Mouse (Mus musculus) bone marrow macrophage, adult 2 months (primary cell): ENCODE measurements around the gene Dnase1l3.

ENCODE experiments used
- CTCF ChIP-seq: IDR thresholded peaks from 2 replicates; pipeline ENCODE4 v1.5.1; 2012; ENCODE audit warnings: low read depth, mild to moderate bottlenecking, low read length, moderate library complexity
- POLR2A ChIP-seq: IDR thresholded peaks from 2 replicates; pipeline ENCODE4 v1.6.1; 2012; ENCODE audit warnings: mild to moderate bottlenecking, low read depth, low read length, borderline replicate concordance

- TF ChIP-seq POLR2A (no peak), CTCF (no peak)
These were observed 6.7 kb upstream of the Dnase1l3 start for GRCm38 (mm10) chr14:8000831-8001685.
